Mouse (Mus musculus) intestine, embryonic 16.5 days (tissue): ENCODE measurements around the gene Csf1. TPM values are rescaled to one million over a fixed set of nuclear protein-coding genes. Genes with fewer than 3 reads are reported as not detected.
A peak's percentile ranks its signal among the peaks of the same experiment; 100 is the strongest.

Experiments used
- ATAC-seq: fragments of 200-750 bp; cut with Nextera tagmentation; 2 replicates; pipeline ENCODE4 v1.8.0; 2017; ENCODE audit warnings: moderate TSS enrichment, moderate library complexity
- H3K27ac ChIP-seq: fragments of 300-500 bp; sonication (generic); 2 replicates; pipeline ENCODE4 v1.5.1; 2014; ENCODE audit warnings: mild to moderate bottlenecking, low read length
- H3K27me3 ChIP-seq: fragments of 300-500 bp; sonication (generic); replicated peaks from 2 replicates; pipeline ENCODE4 v1.6.1; 2014; ENCODE audit warnings: low read length, control low read depth, mixed read lengths; ENCODE audit not compliant: control insufficient read depth, insufficient read depth
- H3K36me3 ChIP-seq: fragments of 300-500 bp; sonication (generic); 2 replicates; pipeline ENCODE4 v1.6.1; 2014; ENCODE audit warnings: low read length, control low read depth; ENCODE audit not compliant: control insufficient read depth, insufficient read depth
- H3K4me1 ChIP-seq: fragments of 300-500 bp; sonication (generic); 2 replicates; pipeline ENCODE4 v1.6.1; 2014; ENCODE audit warnings: low read length, control low read depth, mixed read lengths; ENCODE audit not compliant: control insufficient read depth, insufficient read depth
- H3K4me2 ChIP-seq: fragments of 300-500 bp; sonication (generic); 2 replicates; pipeline ENCODE4 v1.6.1; 2014; ENCODE audit warnings: low read depth, low read length, control low read depth
- H3K4me3 ChIP-seq: fragments of 300-500 bp; sonication (generic); 2 replicates; pipeline ENCODE4 v1.5.1; 2014; ENCODE audit warnings: mild to moderate bottlenecking, low read length
- H3K9ac ChIP-seq: fragments of 300-500 bp; sonication (generic); 2 replicates; pipeline ENCODE4 v1.6.1; 2014; ENCODE audit warnings: low read depth, low read length
- H3K9me3 ChIP-seq: fragments of 300-500 bp; sonication (generic); 2 replicates; pipeline ENCODE4 v1.6.1; 2016; ENCODE audit warnings: low read length, control low read depth; ENCODE audit not compliant: control insufficient read depth
- WGBS: fragments of 180-500 bp; shearing (Covaris S2); extraction: QIAGEN DNeasy Blood & Tissue Kit; methylation state at CpG from one replicate; pipeline ENCODE4 v1.1.7; 2014; 5-methylcytosine and 5-hydroxymethylcytosine counted together
- polyA plus RNA-seq: library from polyadenylated mRNA; unstranded; fragments of >200 nt; fragmentation: Nextera tagmentation; extraction: Ambion mirVana; gene quantifications from 2 replicates; pipeline ENCODE4 v1.2.1, GENCODE M21; 2015

The Csf1 gene
- polyA plus RNA-seq, 1 experiment from 2014 or later, result 11.8 TPM

DNA sequence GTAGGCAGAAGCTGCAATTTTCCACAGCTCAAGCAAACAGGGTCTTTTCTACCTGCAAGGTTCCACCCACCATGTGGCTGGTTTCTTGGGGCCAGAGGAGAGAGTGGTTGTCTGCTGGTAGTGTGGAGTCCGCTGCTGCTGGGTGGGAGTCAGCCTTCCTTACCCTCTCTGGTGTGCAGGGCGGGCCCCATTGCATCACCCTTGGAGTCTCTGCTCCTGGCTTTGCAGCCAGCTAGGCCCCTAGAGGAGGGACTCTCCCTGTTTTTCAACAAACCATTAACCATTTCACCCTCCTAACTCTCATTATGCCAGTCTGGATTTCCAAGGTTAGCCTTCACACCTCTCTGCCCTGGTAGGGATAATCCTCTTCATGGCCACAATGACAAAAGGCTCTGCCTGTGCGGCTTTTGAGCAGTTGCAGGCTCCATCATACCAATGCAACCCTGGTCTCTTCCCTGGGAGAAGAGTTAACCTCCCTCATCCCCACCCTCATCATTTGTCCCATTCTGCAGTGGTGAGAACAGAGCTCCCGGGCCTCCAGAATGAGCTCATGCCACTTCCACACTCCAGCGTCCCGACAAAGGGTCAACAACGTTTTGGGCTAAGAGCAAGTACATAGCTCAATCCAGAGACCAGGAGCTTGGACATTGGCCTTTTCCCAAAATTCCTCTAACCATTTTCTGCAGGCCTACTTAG, 56.4 kb downstream of the Csf1 start:
- H3K4me1 ChIP-seq, result no peaks in the 10 kb centered on the region
- no peak overlapping the region for H3K4me2 ChIP-seq
- no peak for ATAC-seq
- H3K4me3 ChIP-seq, result no peak overlapping the region
- H3K27ac ChIP-seq, result no peak overlapping the region
- WGBS, result 86% methylated on average over 7 of the region's 7 CpGs
- no peaks in the 10 kb centered on the region for H3K27me3 ChIP-seq
- no peaks in the 10 kb centered on the region for H3K9me3 ChIP-seq
- H3K36me3 ChIP-seq, result no peaks in the 10 kb centered on the region
- no peak overlapping the region for H3K9ac ChIP-seq

DNA sequence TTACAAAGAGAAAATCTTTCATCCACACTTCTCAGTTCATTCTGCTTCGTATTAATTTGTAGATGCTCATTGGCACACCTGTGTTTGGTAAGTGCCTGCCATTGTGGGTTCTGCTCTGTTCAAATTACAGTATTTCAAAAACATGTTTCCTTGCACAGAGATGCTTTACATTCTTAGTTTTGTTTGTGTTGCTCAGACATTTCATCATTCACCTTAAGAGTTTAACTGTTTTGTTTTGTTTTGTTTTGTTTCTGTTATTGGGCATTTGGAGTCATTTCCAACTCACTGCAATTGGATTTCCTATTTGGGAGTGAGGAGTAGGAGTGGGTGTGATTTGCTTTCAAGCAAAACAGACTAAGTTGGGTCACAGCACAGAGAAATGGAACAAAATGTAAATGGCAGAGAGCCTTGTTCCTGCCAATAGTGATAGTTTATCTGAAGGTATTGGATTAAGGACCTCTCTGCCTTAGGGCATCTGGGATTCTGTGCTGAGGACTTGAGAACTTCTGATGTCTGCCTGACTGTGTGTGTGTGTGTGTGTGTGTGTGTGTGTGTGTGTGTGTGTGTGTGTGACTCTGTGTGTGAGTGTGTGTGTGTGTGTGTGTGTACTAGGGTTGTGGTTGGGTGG, 58.4 kb downstream of the Csf1 start:
- Histone ChIP-seq H3K27me3 (no peaks in the 10 kb centered on the region), H3K36me3 (no peaks in the 10 kb centered on the region), H3K4me3 (no peak overlapping the region), H3K27ac (no peak overlapping the region), H3K9ac (no peak overlapping the region), H3K4me1 (peaks cover under 1% of the 10 kb centered on the region; the same call in 1 of the 2 replicates), H3K9me3 (no peaks in the 10 kb centered on the region), H3K4me2 (no peak overlapping the region)
- WGBS, result 83% methylated on average over 1 of the region's 1 CpGs
- no peak for ATAC-seq

DNA sequence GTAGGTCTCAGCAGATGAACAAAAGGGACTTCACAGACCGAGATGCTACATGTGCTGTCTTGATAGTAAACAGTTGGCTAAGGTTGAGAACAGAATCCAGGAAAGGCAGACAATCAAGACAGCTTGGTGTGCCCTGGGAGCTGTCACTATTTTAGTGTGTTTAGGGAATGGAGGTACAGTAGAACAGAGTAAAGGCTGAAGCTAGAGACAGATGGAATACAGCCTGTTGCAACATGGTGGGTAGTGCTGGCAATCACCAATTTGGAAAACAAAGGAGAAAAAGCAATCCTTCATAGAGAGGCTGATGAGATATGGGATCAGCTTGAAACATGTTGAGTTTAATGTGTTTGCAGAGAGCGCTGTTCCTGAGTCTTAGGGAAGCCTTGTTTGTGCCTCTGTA, 59.6 kb downstream of the Csf1 start:
- Histone ChIP-seq H3K36me3 (no peaks in the 10 kb centered on the region), H3K9ac (no peak overlapping the region), H3K4me2 (no peak overlapping the region), H3K4me1 (peaks cover 4% of the 10 kb centered on the region; the same call in 1 of the 2 replicates), H3K9me3 (no peaks in the 10 kb centered on the region), H3K4me3 (no peak overlapping the region), H3K27ac (no peak overlapping the region), H3K27me3 (no peaks in the 10 kb centered on the region)
- ATAC-seq, result no peak
- 85% methylated on average over 2 of the region's 2 CpGs for WGBS

- peak; percentile 43 for ATAC-seq
- H3K4me2 ChIP-seq, result peak overlapping the region; percentile 26; the same call in 1 of the 2 replicates
- H3K27me3 ChIP-seq, result no peaks in the 10 kb centered on the region
- no peaks in the 10 kb centered on the region for H3K9me3 ChIP-seq
- no peak overlapping the region for H3K27ac ChIP-seq
- H3K4me3 ChIP-seq, result no peak overlapping the region
- H3K9ac ChIP-seq, result peak overlapping the region; percentile 15; the same call in 1 of the 2 replicates
- H3K36me3 ChIP-seq, result no peaks in the 10 kb centered on the region
- peaks cover 18% of the 10 kb centered on the region for H3K4me1 ChIP-seq
- 14% methylated on average over 3 of the region's 3 CpGs for WGBS
Observed at GRCm38 (mm10) chr3:107696910-107697309, 63.4 kb downstream of the Csf1 start.

DNA sequence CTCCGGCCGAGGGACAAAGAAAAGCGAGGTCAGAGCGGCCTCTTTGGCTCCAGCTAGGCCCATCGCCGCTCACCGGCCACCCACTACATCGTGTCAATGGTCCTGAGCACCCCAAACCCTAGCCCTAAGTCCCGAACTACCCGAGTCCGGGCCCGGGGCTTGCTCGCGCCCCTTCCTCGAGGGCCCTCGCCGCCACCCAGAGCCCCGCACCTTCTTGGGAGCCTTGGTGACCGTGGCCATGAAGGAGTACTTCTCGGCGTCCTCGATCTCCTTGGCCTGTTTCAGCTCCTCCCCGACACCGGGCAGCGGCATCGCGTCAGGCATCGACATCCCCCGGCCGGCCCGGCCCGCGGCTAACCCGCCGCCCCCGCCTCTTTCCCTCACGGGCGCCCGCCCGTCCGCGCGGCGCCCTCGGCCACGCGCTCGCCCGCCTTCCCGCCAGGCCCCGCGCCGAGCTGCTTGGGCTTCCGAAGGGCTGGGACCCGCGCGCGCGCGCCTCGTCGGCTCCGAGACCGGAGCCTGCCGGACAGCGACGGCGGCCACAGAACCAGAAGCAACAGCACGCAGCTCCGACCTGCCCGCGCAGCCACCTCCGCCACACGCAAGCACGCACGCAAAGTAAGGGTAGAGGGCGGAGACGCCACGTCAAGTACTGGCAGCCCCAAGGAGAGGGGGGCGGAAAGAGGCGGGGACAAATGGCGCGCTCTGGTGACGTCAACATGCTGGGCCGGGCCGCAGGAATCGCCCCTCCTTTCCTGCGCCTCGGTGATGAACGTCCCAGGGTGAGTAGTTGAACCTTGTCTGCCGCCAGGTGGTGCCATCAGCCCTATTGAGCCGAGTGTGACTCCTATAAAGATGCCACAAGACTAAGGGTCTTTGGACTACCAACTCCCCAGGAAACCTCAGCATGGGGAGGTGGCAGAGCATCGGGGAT, 64.1 kb downstream of the Csf1 start, which contains the start of gene Ahcyl1:
Gene Ahcyl1 (minus strand): TSS at position 613 of the 934 bp plus-strand sequence.
- H3K27ac ChIP-seq, result peak within 1 kb of the TSS; percentile 92
- peak; percentile 98 for ATAC-seq
- H3K4me1 ChIP-seq, result peaks cover 24% of the 10 kb centered on the region
- no peaks in the 10 kb centered on the region for H3K27me3 ChIP-seq
- peak within 1 kb of the TSS; percentile 77 for H3K4me2 ChIP-seq
- WGBS, result under 1% methylated on average over 91 of the region's 93 CpGs
- no peaks in the 10 kb centered on the region for H3K36me3 ChIP-seq
- H3K9me3 ChIP-seq, result no peaks in the 10 kb centered on the region
- peak within 1 kb of the TSS; percentile 95 for H3K4me3 ChIP-seq
- peak within 1 kb of the TSS; percentile 97 for H3K9ac ChIP-seq

DNA sequence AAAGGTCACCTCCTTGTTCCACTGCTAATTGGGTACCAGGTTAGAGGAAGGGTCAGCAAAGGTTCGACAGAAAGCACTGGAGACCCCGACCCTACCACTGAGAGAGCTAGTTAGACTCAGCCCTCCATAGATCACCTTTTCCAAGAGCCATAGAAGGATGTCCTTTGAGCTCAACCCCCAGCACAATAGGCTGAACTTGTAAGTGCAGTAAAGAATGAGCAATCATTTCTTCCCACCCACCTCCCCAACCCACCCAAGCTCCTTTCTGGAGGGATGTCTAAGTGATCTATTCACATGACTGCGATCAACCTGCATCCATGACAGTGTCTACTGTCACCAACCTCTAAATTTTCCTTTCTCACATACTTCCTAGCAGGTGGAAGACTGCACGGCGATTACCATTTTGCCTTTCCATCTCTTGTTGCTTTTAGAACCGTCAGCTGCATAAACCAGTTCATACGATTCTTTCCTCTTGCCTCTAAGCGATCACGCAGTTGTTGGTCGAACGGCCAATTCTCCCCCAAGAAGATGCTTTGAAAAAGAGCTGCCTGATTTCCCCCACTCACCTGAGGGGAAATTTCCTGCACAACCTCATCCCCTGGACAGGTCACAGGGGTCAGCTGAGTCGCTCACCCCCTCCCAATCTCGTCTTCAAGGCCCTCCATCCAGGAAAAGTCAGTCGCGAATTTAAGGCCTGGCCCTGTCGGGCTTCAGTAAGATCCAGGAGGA, 64.9 kb downstream of the Csf1 start:
- Histone ChIP-seq H3K36me3 (no peaks in the 10 kb centered on the region), H3K9me3 (no peaks in the 10 kb centered on the region), H3K27me3 (no peaks in the 10 kb centered on the region), H3K4me3 (peak overlapping the region; percentile 95), H3K27ac (peak overlapping the region; percentile 92), H3K4me2 (peak overlapping the region; percentile 77), H3K9ac (peak overlapping the region; percentile 97), H3K4me1 (peaks cover 29% of the 10 kb centered on the region)
- 4% methylated on average over 16 of the region's 16 CpGs for WGBS
- no peak for ATAC-seq

GRCm38 (mm10) chr3:107694256-107694900, 65.9 kb downstream of the Csf1 start:
- peak overlapping the region; percentile 95 for H3K4me3 ChIP-seq
- H3K36me3 ChIP-seq, result no peaks in the 10 kb centered on the region
- H3K4me1 ChIP-seq, result peaks cover 36% of the 10 kb centered on the region
- no peaks in the 10 kb centered on the region for H3K27me3 ChIP-seq
- peak overlapping the region; percentile 77 for H3K4me2 ChIP-seq
- no peak overlapping the region for H3K27ac ChIP-seq
- ATAC-seq, result no peak
- WGBS, result 48% methylated on average over 2 of the region's 2 CpGs
- H3K9ac ChIP-seq, result no peak overlapping the region
- H3K9me3 ChIP-seq, result no peaks in the 10 kb centered on the region
